ENCODE assay signal across 8 mouse cellular contexts in genomic region chr7:63896968-63897468, GRCm38 (mm10). TPM values are rescaled to one million over a fixed set of nuclear protein-coding genes. Genes with fewer than 3 reads are reported as not detected.
DNase-seq lines count a peak whose midpoint lies in the region; ATAC-seq lines count a peak whose summit lies in the region.

No protein-coding gene starts in this region.

- 1% methylated on average over 22 of the region's 22 CpGs for WGBS in embryonic facial prominence, embryonic 10.5 days
- WGBS in intestine, embryonic 16.5 days = under 1% methylated on average over 22 of the region's 22 CpGs
- 1% methylated on average over 22 of the region's 22 CpGs for WGBS in midbrain, embryonic 10.5 days

- peak overlapping the region; percentile 70 for H3K4me2 ChIP-seq in intestine, embryonic 16.5 days (ENCODE audit: low read depth, low read length)

- no peaks in the 10 kb centered on the region for H3K9me3 ChIP-seq in embryonic facial prominence, embryonic 10.5 days
- no peaks in the 10 kb centered on the region for H3K9me3 ChIP-seq in intestine, embryonic 16.5 days (ENCODE audit: control insufficient read depth, low read length)
- H3K9me3 ChIP-seq in midbrain, embryonic 10.5 days (replicated peaks) = no peaks in the 10 kb centered on the region

- H3K9ac ChIP-seq in intestine, embryonic 16.5 days (ENCODE audit: low read depth, low read length) = peak overlapping the region; percentile 68

- ATAC-seq in intestine, embryonic 16.5 days = peak; percentile 97

- DNase-seq in adrenal gland, postnatal 10 days = peak; percentile 93
- DNase-seq in embryonic facial prominence, embryonic 10.5 days (ENCODE audit: low spot score) = peak; percentile 83
- peak; percentile 68 to 87 for DNase-seq in gastrocnemius, postnatal 4 days (ENCODE audit: low spot score in 2 of 2)
- DNase-seq in left cerebral cortex, postnatal 36 days (ENCODE audit: low spot score in 2 of 2) = peak; percentile 94 to 95
- DNase-seq in midbrain, embryonic 10.5 days (ENCODE audit: low spot score) = peak; percentile 81
- DNase-seq in right cerebral cortex, postnatal 36 days (ENCODE audit: low spot score in 2 of 2) = peak; percentile 95 to 96
- DNase-seq in urinary bladder, postnatal 4 days (ENCODE audit: low spot score in 2 of 2) = peak; percentile 86

- H3K4me3 ChIP-seq in embryonic facial prominence, embryonic 10.5 days = peak overlapping the region; percentile 57
- H3K4me3 ChIP-seq in intestine, embryonic 16.5 days (ENCODE audit: low read length) = peak overlapping the region; percentile 42
- H3K4me3 ChIP-seq in midbrain, embryonic 10.5 days = peak overlapping the region; percentile 50

- H3K36me3 ChIP-seq in embryonic facial prominence, embryonic 10.5 days (replicated peaks) = no peaks in the 10 kb centered on the region
- H3K36me3 ChIP-seq in intestine, embryonic 16.5 days (ENCODE audit: control insufficient read depth, insufficient read depth, low read length) = no peaks in the 10 kb centered on the region
- no peaks in the 10 kb centered on the region for H3K36me3 ChIP-seq in midbrain, embryonic 10.5 days

- intact Hi-C loops in left cerebral cortex, postnatal 36 days (cut with DNase I) = loop anchor here (2.0 to 5.0 kb wide), 3 partner anchors 40 to 140 kb away; no protein-coding TSS in a partner anchor

- H3K27me3 ChIP-seq in embryonic facial prominence, embryonic 10.5 days (replicated peaks; ENCODE audit: low read depth, poor library complexity, severe bottlenecking) = no peaks in the 10 kb centered on the region
- no peaks in the 10 kb centered on the region for H3K27me3 ChIP-seq in intestine, embryonic 16.5 days (replicated peaks; ENCODE audit: control insufficient read depth, insufficient read depth, low read length)
- H3K27me3 ChIP-seq in midbrain, embryonic 10.5 days (ENCODE audit: low read depth, poor library complexity, severe bottlenecking) = 0 out of 2 replicates have a peak, but pooled peaks cover 4% of the 10 kb centered on the region

- H3K27ac ChIP-seq in embryonic facial prominence, embryonic 10.5 days (replicated peaks) = peak overlapping the region; percentile 78
- H3K27ac ChIP-seq in intestine, embryonic 16.5 days (ENCODE audit: low read length) = peak overlapping the region; percentile 93
- H3K27ac ChIP-seq in midbrain, embryonic 10.5 days (replicated peaks) = peak overlapping the region; percentile 76

- H3K4me1 ChIP-seq in embryonic facial prominence, embryonic 10.5 days = peaks cover 31% of the 10 kb centered on the region
- peaks cover 23% of the 10 kb centered on the region for H3K4me1 ChIP-seq in intestine, embryonic 16.5 days (ENCODE audit: control insufficient read depth, insufficient read depth, low read length)
- peaks cover 34% of the 10 kb centered on the region for H3K4me1 ChIP-seq in midbrain, embryonic 10.5 days

RNA-seq across cellular contexts. Expression of gene E030018B13Rik, which starts 19.6 kb away (rescaled TPM):
- total RNA-seq in adrenal gland, postnatal 10 days (2021) = not detected
- not detected in 2 replicates for polyA plus RNA-seq in embryonic facial prominence, embryonic 10.5 days (2016; fragmentation: Nextera tagmentation; extraction: Ambion mirVana)
- not detected for total RNA-seq in gastrocnemius, postnatal 4 days (2021)
- polyA plus RNA-seq in intestine, embryonic 16.5 days (2015; fragmentation: Nextera tagmentation; extraction: Ambion mirVana) = not detected in 2 replicates
- total RNA-seq in left cerebral cortex, postnatal 36 days (2021) = not detected
- not detected in 2 replicates for polyA plus RNA-seq in midbrain, embryonic 10.5 days (2016; fragmentation: Nextera tagmentation; extraction: Ambion mirVana)

RNA-seq across cellular contexts. Expression of gene Klf13, which starts 41.7 kb away (rescaled TPM):
- total RNA-seq in adrenal gland, postnatal 10 days (2021) = 10 to 100 TPM; 65.9 to 80.6 TPM
- polyA plus RNA-seq in embryonic facial prominence, embryonic 10.5 days (2016; fragmentation: Nextera tagmentation; extraction: Ambion mirVana) = 22.1 and 23.9 TPM in 2 replicates
- total RNA-seq in gastrocnemius, postnatal 4 days (2021) = 10 to 100 TPM; 41.3 to 46.0 TPM
- polyA plus RNA-seq in intestine, embryonic 16.5 days (2015; fragmentation: Nextera tagmentation; extraction: Ambion mirVana) = 23.1 and 23.3 TPM in 2 replicates
- 100 to 1,000 TPM; 168 to 175 TPM for total RNA-seq in left cerebral cortex, postnatal 36 days (2021)
- 29.6 and 34.1 TPM in 2 replicates for polyA plus RNA-seq in midbrain, embryonic 10.5 days (2016; fragmentation: Nextera tagmentation; extraction: Ambion mirVana)

Comparison
In these comparisons a context has a peak if more than half of its experiments do, and no peak if none do; other contexts are left out.
1. Peak in every context shown above with its lines: DNase-seq, ATAC-seq, H3K4me3 ChIP-seq and H3K27ac ChIP-seq.